Mouse (Mus musculus): ENCODE results near the gene Alyref. TPM values are rescaled to one million over a fixed set of nuclear protein-coding genes. Genes with fewer than 3 reads are reported as not detected.
A peak's percentile ranks its signal among the peaks of the same experiment; 100 is the strongest.

The Alyref gene
- polyA plus RNA-seq, 1 experiment, result 218 TPM

- H3K4me3 ChIP-seq (ENCODE audit: insufficient read depth, poor library complexity, severe bottlenecking), result peak overlapping the region; percentile 15
- TF ChIP-seq USF1 (IDR thresholded peaks at IDR 0.05; ENCODE audit: low read depth) (no peak), MYOG (IDR thresholded peaks at IDR 0.05; ENCODE audit: control insufficient read depth, extremely low read depth, insufficient read length) (no peak), FOSL1 (IDR thresholded peaks at IDR 0.05; ENCODE audit: insufficient read depth, low read length, poor library complexity, severe bottlenecking) (no peak), CTCF (IDR thresholded peaks at IDR 0.05; ENCODE audit: control insufficient read depth, insufficient read depth, insufficient read length) (no peak), MAX (IDR thresholded peaks at IDR 0.05) (no peak), CEBPB (IDR thresholded peaks at IDR 0.05; ENCODE audit: low read depth) (no peak), MYOD1 (IDR thresholded peaks at IDR 0.05; ENCODE audit: control insufficient read depth, insufficient read length, low read depth) (no peak)
- peak overlapping the region; percentile 44 for H3ac ChIP-seq (ENCODE audit: control insufficient read depth, insufficient read length, low read depth)
- peaks cover 95% of the 10 kb centered on the region for H3K79me2 ChIP-seq (ENCODE audit: control insufficient read depth, insufficient read depth)
- H3K36me3 ChIP-seq (ENCODE audit: control insufficient read depth, insufficient read depth), result peaks cover 34% of the 10 kb centered on the region
- peaks cover 73% of the 10 kb centered on the region for H3K79me3 ChIP-seq (ENCODE audit: low read depth)
- H3K27me3 ChIP-seq (ENCODE audit: control insufficient read depth, insufficient read depth, insufficient read length), result no peaks in the 10 kb centered on the region
Observed at GRCm38 (mm10) chr11:120630881-120631725, 32.9 kb upstream of the Alyref start.

DNA sequence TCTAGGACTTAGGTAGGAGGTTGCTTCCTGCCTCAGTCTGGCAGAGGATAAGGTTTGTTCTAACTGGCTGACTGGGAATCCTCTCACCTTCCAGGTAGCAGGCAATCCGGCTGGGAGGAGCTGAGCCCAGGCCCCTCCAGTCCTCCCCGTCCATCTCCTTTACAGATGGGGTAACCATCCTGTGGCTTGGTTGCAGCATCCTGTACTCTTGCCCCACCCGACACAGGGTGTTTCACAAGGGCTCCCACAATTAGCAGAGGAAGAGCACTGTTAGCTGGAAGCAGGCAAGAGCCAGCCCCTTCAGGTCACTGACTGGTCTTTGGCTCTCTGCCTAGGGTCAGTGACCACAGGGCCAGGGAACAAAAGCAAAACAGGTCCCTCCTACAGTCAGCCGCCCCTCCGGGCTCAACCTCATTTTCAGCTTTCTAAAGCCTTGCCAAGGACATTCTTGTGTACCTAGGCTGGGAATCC, 32.3 kb upstream of the Alyref start:
- Histone ChIP-seq H3K27me3 (ENCODE audit: control insufficient read depth, insufficient read depth, insufficient read length) (no peaks in the 10 kb centered on the region), H3ac (ENCODE audit: control insufficient read depth, insufficient read length, low read depth) (peak overlapping the region; percentile 44), H3K36me3 (ENCODE audit: control insufficient read depth, insufficient read depth) (peaks cover 35% of the 10 kb centered on the region), H3K79me2 (ENCODE audit: control insufficient read depth, insufficient read depth) (peaks cover 95% of the 10 kb centered on the region), H3K4me3 (ENCODE audit: insufficient read depth, poor library complexity, severe bottlenecking) (peak overlapping the region; percentile 21), H3K79me3 (ENCODE audit: low read depth) (peaks cover 77% of the 10 kb centered on the region)
- TF ChIP-seq CEBPB (IDR thresholded peaks at IDR 0.05; ENCODE audit: low read depth) (peak; percentile 56), MYOG (IDR thresholded peaks at IDR 0.05; ENCODE audit: control insufficient read depth, extremely low read depth, insufficient read length) (no peak), MAX (IDR thresholded peaks at IDR 0.05) (no peak), MYOD1 (IDR thresholded peaks at IDR 0.05; ENCODE audit: control insufficient read depth, insufficient read length, low read depth) (no peak)

- peak overlapping the region; percentile 20 for H3ac ChIP-seq (ENCODE audit: control insufficient read depth, insufficient read length, low read depth)
- no peaks in the 10 kb centered on the region for H3K27me3 ChIP-seq (ENCODE audit: control insufficient read depth, insufficient read depth, insufficient read length)
- H3K79me2 ChIP-seq (ENCODE audit: control insufficient read depth, insufficient read depth), result peaks cover 95% of the 10 kb centered on the region
- H3K4me3 ChIP-seq (ENCODE audit: insufficient read depth, poor library complexity, severe bottlenecking), result peak overlapping the region; percentile 21
- peaks cover 78% of the 10 kb centered on the region for H3K79me3 ChIP-seq (ENCODE audit: low read depth)
- peaks cover 35% of the 10 kb centered on the region for H3K36me3 ChIP-seq (ENCODE audit: control insufficient read depth, insufficient read depth)
- TF ChIP-seq CTCF (IDR thresholded peaks at IDR 0.05; ENCODE audit: control insufficient read depth, insufficient read depth, insufficient read length), result no peak
- TF ChIP-seq MYOD1 (IDR thresholded peaks at IDR 0.05; ENCODE audit: control insufficient read depth, insufficient read length, low read depth), result no peak
- no peak for TF ChIP-seq MAX (IDR thresholded peaks at IDR 0.05)
- no peak for TF ChIP-seq FOSL1 (IDR thresholded peaks at IDR 0.05; ENCODE audit: insufficient read depth, low read length, poor library complexity, severe bottlenecking)
- no peak for TF ChIP-seq MYOG (IDR thresholded peaks at IDR 0.05; ENCODE audit: control insufficient read depth, extremely low read depth, insufficient read length)
- no peak for TF ChIP-seq CEBPB (IDR thresholded peaks at IDR 0.05; ENCODE audit: low read depth)
- no peak for TF ChIP-seq USF1 (IDR thresholded peaks at IDR 0.05; ENCODE audit: low read depth)
Observed at GRCm38 (mm10) chr11:120629911-120630310, 31.7 kb upstream of the Alyref start.

DNA sequence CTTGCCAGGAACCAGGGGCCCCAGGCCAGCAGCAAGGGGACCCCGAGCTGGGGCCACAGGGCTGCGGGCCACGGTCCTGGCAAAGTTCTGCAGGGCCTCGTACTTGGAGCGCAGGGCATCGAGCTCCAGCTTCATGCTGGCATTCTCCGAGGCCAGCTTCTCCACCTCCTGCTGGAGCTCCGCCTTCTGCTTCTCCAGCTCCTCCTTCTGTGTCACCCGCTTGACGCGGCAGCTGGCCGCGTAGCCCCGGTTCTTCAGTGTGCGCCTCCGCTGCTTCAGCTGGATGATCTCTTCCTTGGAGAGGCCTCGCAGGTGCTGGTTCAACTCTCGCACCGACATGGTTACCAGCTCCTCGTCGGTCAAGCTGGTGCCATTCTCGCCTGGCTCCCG, 31.2 kb upstream of the Alyref start:
- H3K79me3 ChIP-seq (ENCODE audit: low read depth), result peaks cover 75% of the 10 kb centered on the region
- H3K36me3 ChIP-seq (ENCODE audit: control insufficient read depth, insufficient read depth), result peaks cover 35% of the 10 kb centered on the region
- H3ac ChIP-seq (ENCODE audit: control insufficient read depth, insufficient read length, low read depth), result no peak overlapping the region
- no peak overlapping the region for H3K4me3 ChIP-seq (ENCODE audit: insufficient read depth, poor library complexity, severe bottlenecking)
- no peak for TF ChIP-seq CEBPB (IDR thresholded peaks at IDR 0.05; ENCODE audit: low read depth)
- no peak for TF ChIP-seq MYOG (IDR thresholded peaks at IDR 0.05; ENCODE audit: control insufficient read depth, extremely low read depth, insufficient read length)
- TF ChIP-seq CTCF (IDR thresholded peaks at IDR 0.05; ENCODE audit: control insufficient read depth, insufficient read depth, insufficient read length), result no peak
- no peak for TF ChIP-seq USF1 (IDR thresholded peaks at IDR 0.05; ENCODE audit: low read depth)
- no peak for TF ChIP-seq MYOD1 (IDR thresholded peaks at IDR 0.05; ENCODE audit: control insufficient read depth, insufficient read length, low read depth)
- TF ChIP-seq MAX (IDR thresholded peaks at IDR 0.05), result no peak
- H3K79me2 ChIP-seq (ENCODE audit: control insufficient read depth, insufficient read depth), result peaks cover 95% of the 10 kb centered on the region
- no peaks in the 10 kb centered on the region for H3K27me3 ChIP-seq (ENCODE audit: control insufficient read depth, insufficient read depth, insufficient read length)

DNA sequence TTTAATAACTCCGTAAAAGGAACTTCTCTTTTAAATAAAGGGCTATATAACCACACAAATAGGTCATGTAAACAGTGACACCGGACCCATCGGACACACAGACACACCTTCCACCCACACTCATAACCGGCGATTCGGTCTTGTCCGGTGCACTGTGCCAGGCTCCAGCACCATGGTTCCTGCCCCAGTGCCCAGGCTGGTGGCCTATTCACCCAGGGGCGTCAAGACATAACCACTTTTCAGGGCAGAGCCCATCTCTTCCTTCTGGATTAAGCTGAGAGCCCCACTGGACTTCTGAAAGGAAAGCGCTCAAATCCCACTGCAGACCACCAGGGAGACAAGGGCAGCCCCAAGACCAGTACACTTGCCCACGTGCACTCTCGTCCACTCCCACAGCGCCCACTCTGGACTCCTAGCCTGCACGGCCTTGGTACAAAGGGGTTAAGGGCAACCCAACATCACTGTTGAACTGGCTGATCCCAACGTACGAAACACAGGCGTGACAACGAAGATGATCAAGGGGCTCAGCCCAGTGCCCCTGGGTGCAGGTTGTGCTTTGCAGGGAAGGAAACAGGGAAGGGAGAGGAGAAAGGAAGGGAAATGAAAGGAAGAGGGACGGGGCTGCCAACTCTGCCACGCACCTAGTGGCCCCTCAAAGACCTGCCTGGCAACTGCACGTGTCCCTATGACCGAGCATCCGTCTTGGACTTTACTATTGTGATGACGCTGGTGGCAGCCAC, 30.6 kb upstream of the Alyref start:
- Histone ChIP-seq H3K4me3 (ENCODE audit: insufficient read depth, poor library complexity, severe bottlenecking) (no peak overlapping the region), H3K79me3 (ENCODE audit: low read depth) (peaks cover 76% of the 10 kb centered on the region)

More for the DNA sequence above, 30.6 kb upstream of the Alyref start:
- H3K79me2 ChIP-seq (ENCODE audit: control insufficient read depth, insufficient read depth), result peaks cover 95% of the 10 kb centered on the region
- no peaks in the 10 kb centered on the region for H3K27me3 ChIP-seq (ENCODE audit: control insufficient read depth, insufficient read depth, insufficient read length)
- H3K36me3 ChIP-seq (ENCODE audit: control insufficient read depth, insufficient read depth), result peaks cover 36% of the 10 kb centered on the region
- TF ChIP-seq FOSL1 (IDR thresholded peaks at IDR 0.05; ENCODE audit: insufficient read depth, low read length, poor library complexity, severe bottlenecking) (no peak), MAX (IDR thresholded peaks at IDR 0.05) (no peak), CEBPB (IDR thresholded peaks at IDR 0.05; ENCODE audit: low read depth) (no peak), CTCF (IDR thresholded peaks at IDR 0.05; ENCODE audit: control insufficient read depth, insufficient read depth, insufficient read length) (no peak), MYOG (IDR thresholded peaks at IDR 0.05; ENCODE audit: control insufficient read depth, extremely low read depth, insufficient read length) (no peak), USF1 (IDR thresholded peaks at IDR 0.05; ENCODE audit: low read depth) (no peak), MYOD1 (IDR thresholded peaks at IDR 0.05; ENCODE audit: control insufficient read depth, insufficient read length, low read depth) (no peak)
- H3ac ChIP-seq (ENCODE audit: control insufficient read depth, insufficient read length, low read depth), result no peak overlapping the region
